Mouse (Mus musculus): ENCODE measurements around the gene Gm21987. TPM values are rescaled to one million over a fixed set of nuclear protein-coding genes. Genes with fewer than 3 reads are reported as not detected.

Gm21987 gene
- polyA plus RNA-seq, 1 experiment from 2014 or later: 0.55 TPM

DNA sequence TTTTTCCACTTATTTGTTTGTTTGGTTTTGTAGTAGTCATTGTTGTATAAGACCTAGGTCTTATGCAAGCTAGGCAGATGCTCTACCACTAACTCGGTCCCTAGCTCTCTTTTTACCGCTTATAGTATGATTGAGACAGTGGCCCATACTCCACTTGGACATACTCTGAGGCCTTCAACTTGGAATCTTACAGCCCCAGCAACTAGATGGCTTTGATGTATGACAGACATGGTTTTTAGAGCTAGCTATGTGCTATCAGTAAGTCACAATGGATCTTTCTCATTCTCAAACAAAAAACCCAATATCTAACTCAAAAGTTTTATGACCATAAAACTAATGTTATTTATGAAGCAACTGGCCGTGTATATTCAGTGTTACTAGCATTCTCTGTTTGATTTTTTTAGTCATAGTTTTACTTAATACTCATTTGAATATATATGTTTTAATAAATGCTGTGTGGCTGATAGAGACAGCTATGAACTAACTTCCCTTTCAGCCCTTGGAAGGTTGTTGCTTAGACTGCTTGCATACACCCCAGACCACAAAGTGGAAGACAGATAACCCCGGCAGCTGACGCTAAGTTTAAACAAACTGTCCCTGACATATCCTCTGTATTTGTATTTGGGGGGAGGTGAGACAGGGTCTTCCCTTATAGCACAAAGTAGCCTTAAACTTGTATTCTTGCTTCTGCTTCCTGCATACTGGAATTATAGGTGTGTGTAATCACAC is 7.5 kb downstream of the Gm21987 start:
- no peaks in the 10 kb centered on the region for H3K27me3 ChIP-seq (ENCODE audit: control insufficient read depth, insufficient read depth, low read depth, low read length)
- H3K27ac ChIP-seq (ENCODE audit: low read length): no peak overlapping the region
- H3K9ac ChIP-seq (ENCODE audit: low read length): no peak overlapping the region
- H3K36me3 ChIP-seq (ENCODE audit: control insufficient read depth, insufficient read depth, low read length): peaks cover 12% of the 10 kb centered on the region; the same call in 1 of the 2 replicates
- no peaks in the 10 kb centered on the region for H3K4me1 ChIP-seq (replicated peaks; ENCODE audit: control insufficient read depth, insufficient read depth, low read length)
- no peak overlapping the region for H3K4me2 ChIP-seq (ENCODE audit: low read depth, low read length)
- WGBS: 50% methylated on average over 5 of the region's 5 CpGs
- H3K4me3 ChIP-seq (ENCODE audit: low read length): no peak overlapping the region
- no peak for ATAC-seq (ENCODE audit: low read depth)
- no peaks in the 10 kb centered on the region for H3K9me3 ChIP-seq (ENCODE audit: control insufficient read depth, low read length)

DNA sequence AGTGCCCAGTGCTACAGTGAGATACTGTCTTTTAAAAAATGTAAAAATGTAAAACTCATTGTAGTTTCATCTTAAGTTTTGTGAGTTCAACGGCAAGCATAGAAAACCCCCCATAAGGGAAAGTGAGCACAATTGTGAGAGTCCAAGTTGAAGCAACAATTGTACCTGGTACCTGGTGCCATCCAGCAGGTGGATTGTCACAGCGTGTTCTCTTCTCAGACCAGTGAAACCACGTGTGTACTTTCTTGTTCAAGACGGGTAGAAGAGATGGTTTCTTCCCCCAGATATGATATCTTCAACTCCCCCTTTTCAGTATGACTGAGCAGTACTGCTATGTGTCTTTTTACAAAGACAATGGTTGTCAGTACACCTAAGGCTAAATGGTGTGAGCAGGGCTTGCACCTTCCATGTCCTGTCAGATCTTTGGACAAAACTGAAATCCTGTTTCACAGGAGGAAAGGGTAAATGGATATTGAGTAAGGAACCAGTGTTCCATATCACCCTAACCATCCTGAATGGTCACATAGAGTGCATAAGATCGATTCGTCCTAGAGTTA is 11.5 kb downstream of the Gm21987 start:
- WGBS: 82% methylated on average over 6 of the region's 6 CpGs
- Histone ChIP-seq H3K4me3 (ENCODE audit: low read length) (no peak overlapping the region), H3K27me3 (ENCODE audit: control insufficient read depth, insufficient read depth, low read depth, low read length) (no peaks in the 10 kb centered on the region), H3K4me1 (replicated peaks; ENCODE audit: control insufficient read depth, insufficient read depth, low read length) (peaks cover 10% of the 10 kb centered on the region; the same call in 1 of the 2 replicates), H3K9me3 (ENCODE audit: control insufficient read depth, low read length) (no peaks in the 10 kb centered on the region), H3K4me2 (ENCODE audit: low read depth, low read length) (no peak overlapping the region), H3K9ac (ENCODE audit: low read length) (no peak overlapping the region), H3K27ac (ENCODE audit: low read length) (no peak overlapping the region), H3K36me3 (ENCODE audit: control insufficient read depth, insufficient read depth, low read length) (no peaks in the 10 kb centered on the region)
- ATAC-seq (ENCODE audit: low read depth): no peak

DNA sequence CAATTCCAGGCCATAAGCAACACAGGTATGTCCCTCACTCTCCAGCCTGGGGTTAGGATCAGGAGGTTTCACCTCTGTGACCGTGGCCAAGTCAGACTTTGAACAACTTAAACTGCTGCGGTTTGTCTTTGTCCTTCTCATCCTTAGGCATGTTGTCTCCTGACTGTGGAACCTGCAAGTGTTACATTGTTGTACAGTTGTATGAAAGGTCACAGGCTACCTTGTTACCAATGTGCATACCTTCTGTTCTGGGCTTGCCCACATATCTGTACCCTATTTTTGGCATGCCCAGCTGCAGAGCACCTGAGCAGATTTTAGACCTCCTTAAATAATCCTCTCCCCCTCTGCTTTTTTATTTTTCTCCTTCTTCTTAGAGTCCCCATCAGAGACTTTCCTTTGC is 12.4 kb downstream of the Gm21987 start:
- WGBS: 95% methylated on average over 2 of the region's 2 CpGs
- no peak overlapping the region for H3K27ac ChIP-seq (ENCODE audit: low read length)
- ATAC-seq (ENCODE audit: low read depth): no peak

GRCm38 (mm10) chr16:38359857-38360256 is 13.0 kb downstream of the Gm21987 start:
- Histone ChIP-seq H3K9ac (ENCODE audit: low read length) (no peak overlapping the region), H3K36me3 (ENCODE audit: control insufficient read depth, insufficient read depth, low read length) (no peaks in the 10 kb centered on the region), H3K27ac (ENCODE audit: low read length) (no peak overlapping the region), H3K4me1 (replicated peaks; ENCODE audit: control insufficient read depth, insufficient read depth, low read length) (peaks cover 10% of the 10 kb centered on the region; the same call in 1 of the 2 replicates), H3K27me3 (ENCODE audit: control insufficient read depth, insufficient read depth, low read depth, low read length) (no peaks in the 10 kb centered on the region), H3K4me3 (ENCODE audit: low read length) (no peak overlapping the region), H3K9me3 (ENCODE audit: control insufficient read depth, low read length) (no peaks in the 10 kb centered on the region), H3K4me2 (ENCODE audit: low read depth, low read length) (no peak overlapping the region)
- ATAC-seq (ENCODE audit: low read depth): no peak
- WGBS: 49% methylated on average over 3 of the region's 3 CpGs

More for the DNA sequence above, 12.4 kb downstream of the Gm21987 start:
- peaks cover 10% of the 10 kb centered on the region; the same call in 1 of the 2 replicates for H3K4me1 ChIP-seq (replicated peaks; ENCODE audit: control insufficient read depth, insufficient read depth, low read length)
- no peaks in the 10 kb centered on the region for H3K9me3 ChIP-seq (ENCODE audit: control insufficient read depth, low read length)
- H3K36me3 ChIP-seq (ENCODE audit: control insufficient read depth, insufficient read depth, low read length): no peaks in the 10 kb centered on the region
- no peak overlapping the region for H3K4me2 ChIP-seq (ENCODE audit: low read depth, low read length)
- H3K9ac ChIP-seq (ENCODE audit: low read length): no peak overlapping the region
- no peaks in the 10 kb centered on the region for H3K27me3 ChIP-seq (ENCODE audit: control insufficient read depth, insufficient read depth, low read depth, low read length)
- H3K4me3 ChIP-seq (ENCODE audit: low read length): no peak overlapping the region

DNA sequence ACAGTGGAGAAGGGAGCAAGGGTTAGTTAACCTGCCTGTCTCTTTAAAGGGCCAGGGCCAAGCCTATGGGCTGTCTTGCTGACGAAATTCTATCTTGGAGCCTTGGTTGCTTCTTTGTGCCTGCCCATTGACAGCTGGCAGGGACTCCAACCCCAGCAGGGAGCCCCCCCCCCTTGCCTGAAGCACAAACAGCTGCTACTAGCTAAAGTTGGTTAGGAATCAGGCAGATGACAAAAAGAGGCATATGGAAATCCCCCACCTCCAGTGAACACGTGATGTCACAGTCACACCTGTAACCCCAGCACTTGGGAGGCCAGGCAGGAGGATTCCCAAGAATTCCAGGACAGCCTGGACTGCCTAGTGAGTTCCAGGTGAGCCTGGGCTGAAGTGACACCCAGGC is 13.5 kb downstream of the Gm21987 start:
- Histone ChIP-seq H3K4me1 (replicated peaks; ENCODE audit: control insufficient read depth, insufficient read depth, low read length) (peaks cover 10% of the 10 kb centered on the region; the same call in 1 of the 2 replicates), H3K9ac (ENCODE audit: low read length) (no peak overlapping the region), H3K36me3 (ENCODE audit: control insufficient read depth, insufficient read depth, low read length) (no peaks in the 10 kb centered on the region), H3K4me3 (ENCODE audit: low read length) (no peak overlapping the region), H3K27ac (ENCODE audit: low read length) (no peak overlapping the region), H3K4me2 (ENCODE audit: low read depth, low read length) (no peak overlapping the region), H3K9me3 (ENCODE audit: control insufficient read depth, low read length) (no peaks in the 10 kb centered on the region), H3K27me3 (ENCODE audit: control insufficient read depth, insufficient read depth, low read depth, low read length) (no peaks in the 10 kb centered on the region)
- no peak for ATAC-seq (ENCODE audit: low read depth)
- WGBS: 26% methylated on average over 2 of the region's 2 CpGs

- peak; percentile 68; the same call in 1 of the 2 replicates for ATAC-seq (ENCODE audit: low read depth)
- Histone ChIP-seq H3K9ac (ENCODE audit: low read length) (peak within 1 kb of the TSS; percentile 30; the same call in 1 of the 2 replicates), H3K4me1 (replicated peaks; ENCODE audit: control insufficient read depth, insufficient read depth, low read length) (peaks cover 10% of the 10 kb centered on the region; the same call in 1 of the 2 replicates), H3K9me3 (ENCODE audit: control insufficient read depth, low read length) (no peaks in the 10 kb centered on the region), H3K4me3 (ENCODE audit: low read length) (no peak within 1 kb of the TSS), H3K4me2 (ENCODE audit: low read depth, low read length) (peak within 1 kb of the TSS; percentile 1), H3K36me3 (ENCODE audit: control insufficient read depth, insufficient read depth, low read length) (no peaks in the 10 kb centered on the region), H3K27ac (ENCODE audit: low read length) (peak within 1 kb of the TSS; percentile 4; the same call in 1 of the 2 replicates), H3K27me3 (ENCODE audit: control insufficient read depth, insufficient read depth, low read depth, low read length) (no peaks in the 10 kb centered on the region)
- WGBS: 11% methylated on average over 10 of the region's 10 CpGs
Observed at GRCm38 (mm10) chr16:38361933-38362332, 15.1 kb downstream of the Gm21987 start, which contains the start of gene Popdc2. Gene Popdc2 (plus strand): TSS chr16:38362209.

GRCm38 (mm10) chr16:38362493-38363255 is 15.8 kb downstream of the Gm21987 start:
- Histone ChIP-seq H3K36me3 (ENCODE audit: control insufficient read depth, insufficient read depth, low read length) (no peaks in the 10 kb centered on the region), H3K4me2 (ENCODE audit: low read depth, low read length) (peak overlapping the region; percentile 1), H3K9ac (ENCODE audit: low read length) (peak overlapping the region; percentile 30; the same call in 1 of the 2 replicates), H3K27me3 (ENCODE audit: control insufficient read depth, insufficient read depth, low read depth, low read length) (no peaks in the 10 kb centered on the region), H3K4me1 (replicated peaks; ENCODE audit: control insufficient read depth, insufficient read depth, low read length) (peaks cover 10% of the 10 kb centered on the region; the same call in 1 of the 2 replicates), H3K27ac (ENCODE audit: low read length) (peak overlapping the region; percentile 4; the same call in 1 of the 2 replicates), H3K4me3 (ENCODE audit: low read length) (no peak overlapping the region), H3K9me3 (ENCODE audit: control insufficient read depth, low read length) (no peaks in the 10 kb centered on the region)
- ATAC-seq (ENCODE audit: low read depth): 0 out of 2 replicates have a peak, but pooled peaks have one; percentile 34
- WGBS: 50% methylated on average over 20 of the region's 20 CpGs

- Histone ChIP-seq H3K9me3 (ENCODE audit: control insufficient read depth, low read length) (no peaks in the 10 kb centered on the region), H3K4me3 (ENCODE audit: low read length) (no peak overlapping the region), H3K4me2 (ENCODE audit: low read depth, low read length) (no peak overlapping the region), H3K4me1 (replicated peaks; ENCODE audit: control insufficient read depth, insufficient read depth, low read length) (peaks cover 10% of the 10 kb centered on the region; the same call in 1 of the 2 replicates), H3K36me3 (ENCODE audit: control insufficient read depth, insufficient read depth, low read length) (no peaks in the 10 kb centered on the region), H3K27me3 (ENCODE audit: control insufficient read depth, insufficient read depth, low read depth, low read length) (no peaks in the 10 kb centered on the region), H3K9ac (ENCODE audit: low read length) (no peak overlapping the region), H3K27ac (ENCODE audit: low read length) (no peak overlapping the region)
- 40% methylated on average over 3 of the region's 3 CpGs for WGBS
- no peak for ATAC-seq (ENCODE audit: low read depth)
Observed at GRCm38 (mm10) chr16:38363256-38363595, 16.4 kb downstream of the Gm21987 start.

DNA sequence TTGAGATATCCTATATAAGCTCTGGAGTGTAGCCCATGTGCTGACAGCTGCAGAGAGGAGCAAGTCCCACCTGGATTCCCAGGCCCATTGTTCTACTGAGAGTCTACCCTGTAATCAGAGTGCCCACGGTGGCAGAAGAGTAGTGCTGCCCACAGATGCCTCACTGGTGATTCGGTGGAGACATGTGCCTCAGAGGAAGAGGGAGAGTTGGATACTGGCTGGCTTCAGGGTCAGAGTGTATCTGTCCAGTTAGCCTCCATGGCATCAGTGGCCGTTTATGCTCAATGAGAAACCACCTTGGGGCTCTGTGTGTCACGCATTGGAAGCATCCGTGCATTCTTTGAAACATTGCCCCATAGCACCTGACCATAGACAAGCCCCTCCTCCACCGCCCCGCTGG is 16.8 kb downstream of the Gm21987 start:
- no peak overlapping the region for H3K4me3 ChIP-seq (ENCODE audit: low read length)
- H3K27ac ChIP-seq (ENCODE audit: low read length): no peak overlapping the region
- H3K4me1 ChIP-seq (replicated peaks; ENCODE audit: control insufficient read depth, insufficient read depth, low read length): peaks cover 10% of the 10 kb centered on the region; the same call in 1 of the 2 replicates
- no peak for ATAC-seq (ENCODE audit: low read depth)
- no peak overlapping the region for H3K4me2 ChIP-seq (ENCODE audit: low read depth, low read length)
- WGBS: 71% methylated on average over 7 of the region's 7 CpGs
- no peaks in the 10 kb centered on the region for H3K36me3 ChIP-seq (ENCODE audit: control insufficient read depth, insufficient read depth, low read length)
- H3K9ac ChIP-seq (ENCODE audit: low read length): no peak overlapping the region
- H3K9me3 ChIP-seq (ENCODE audit: control insufficient read depth, low read length): no peaks in the 10 kb centered on the region
- no peaks in the 10 kb centered on the region for H3K27me3 ChIP-seq (ENCODE audit: control insufficient read depth, insufficient read depth, low read depth, low read length)

Data from lung, embryonic 16.5 days (tissue).